Mouse (Mus musculus) hindbrain, embryonic 16.5 days (tissue): ENCODE results near the gene Lrrc10. TPM values are rescaled to one million over a fixed set of nuclear protein-coding genes. Genes with fewer than 3 reads are reported as not detected.
"Not testable (repeated sequence)": the region's sequence is repeated elsewhere in the genome, so short reads cannot be mapped to it uniquely, and the experiment has no call there.

Experiments used
- ATAC-seq: fragments of 200-750 bp; cut with Nextera tagmentation; 2 replicates; pipeline ENCODE4 v1.8.0; 2017; ENCODE audit warnings: moderate TSS enrichment, moderate library complexity
- H3K27ac ChIP-seq: fragments of 300-500 bp; sonication (generic); 2 replicates; pipeline ENCODE4 v1.5.1; 2014; ENCODE audit warnings: low read depth, mild to moderate bottlenecking, control low read depth, low read length, moderate library complexity
- H3K27me3 ChIP-seq: fragments of 300-500 bp; sonication (generic); replicated peaks from 2 replicates; pipeline ENCODE4 v1.6.1; 2014; ENCODE audit warnings: low read length; ENCODE audit not compliant: control insufficient read depth, insufficient read depth
- H3K36me3 ChIP-seq: fragments of 300-500 bp; sonication (generic); 2 replicates; pipeline ENCODE4 v1.6.1; 2014; ENCODE audit warnings: mild to moderate bottlenecking, low read length, moderate library complexity, mixed read lengths; ENCODE audit not compliant: control insufficient read depth, insufficient read depth
- H3K4me1 ChIP-seq: fragments of 300-500 bp; sonication (generic); 2 replicates; pipeline ENCODE4 v1.6.1; 2014; ENCODE audit warnings: low read depth, low read length; ENCODE audit not compliant: control insufficient read depth, insufficient read depth
- H3K4me2 ChIP-seq: fragments of 300-500 bp; sonication (generic); 2 replicates; pipeline ENCODE4 v1.6.1; 2014; ENCODE audit warnings: mild to moderate bottlenecking, low read length, control low read depth, moderate library complexity
- H3K4me3 ChIP-seq: fragments of 300-500 bp; sonication (generic); 2 replicates; pipeline ENCODE4 v1.5.1; 2014; ENCODE audit warnings: mild to moderate bottlenecking, low read length, control low read depth, moderate library complexity
- H3K9ac ChIP-seq: fragments of 300-500 bp; sonication (generic); 2 replicates; pipeline ENCODE4 v1.6.1; 2014; ENCODE audit warnings: low read depth, mild to moderate bottlenecking, control low read depth, low read length, moderate library complexity
- H3K9me3 ChIP-seq: fragments of 300-500 bp; sonication (generic); 2 replicates; pipeline ENCODE4 v1.6.1; 2014; ENCODE audit warnings: mild to moderate bottlenecking, low read length, moderate library complexity; ENCODE audit not compliant: control insufficient read depth
- WGBS: fragments of 180-500 bp; shearing (Covaris S2); extraction: QIAGEN DNeasy Blood & Tissue Kit; methylation state at CpG from one replicate; pipeline ENCODE4 v1.1.7; 2014; 5-methylcytosine and 5-hydroxymethylcytosine counted together
- polyA plus RNA-seq: library from polyadenylated mRNA; unstranded; fragments of >200 nt; fragmentation: Nextera tagmentation; extraction: Ambion mirVana; gene quantifications from 2 replicates; pipeline ENCODE4 v1.2.1, GENCODE M21; 2015

Lrrc10 gene
- polyA plus RNA-seq, 1 experiment from 2014 or later, result not detected

GRCm38 (mm10) chr10:117011047-117011446, 34.1 kb upstream of the Lrrc10 start:
- H3K4me2 ChIP-seq, result no peak overlapping the region
- H3K9ac ChIP-seq, result no peak overlapping the region
- no peak for ATAC-seq
- H3K4me3 ChIP-seq, result no peak overlapping the region
- no peak overlapping the region for H3K27ac ChIP-seq
- no peaks in the 10 kb centered on the region for H3K36me3 ChIP-seq
- no peaks in the 10 kb centered on the region for H3K9me3 ChIP-seq
- 48% methylated on average over 8 of the region's 8 CpGs for WGBS
- H3K27me3 ChIP-seq, result no peaks in the 10 kb centered on the region
- H3K4me1 ChIP-seq, result peaks cover 4% of the 10 kb centered on the region; the same call in 1 of the 2 replicates

GRCm38 (mm10) chr10:117013689-117014390, 31.3 kb upstream of the Lrrc10 start:
- no peaks in the 10 kb centered on the region for H3K36me3 ChIP-seq
- WGBS, result 18% methylated on average over 12 of the region's 12 CpGs
- peak; percentile 83 for ATAC-seq
- H3K4me2 ChIP-seq, result peak overlapping the region; percentile 51
- H3K27ac ChIP-seq, result no peak overlapping the region
- peak overlapping the region; percentile 24 for H3K4me3 ChIP-seq
- no peaks in the 10 kb centered on the region for H3K9me3 ChIP-seq
- peaks cover 4% of the 10 kb centered on the region; the same call in 1 of the 2 replicates for H3K4me1 ChIP-seq
- no peak overlapping the region for H3K9ac ChIP-seq
- H3K27me3 ChIP-seq, result no peaks in the 10 kb centered on the region

- Histone ChIP-seq H3K4me2 (no peak overlapping the region), H3K27ac (no peak overlapping the region), H3K27me3 (no peaks in the 10 kb centered on the region), H3K9me3 (no peaks in the 10 kb centered on the region), H3K4me3 (no peak overlapping the region), H3K4me1 (peaks cover 4% of the 10 kb centered on the region; the same call in 1 of the 2 replicates), H3K9ac (no peak overlapping the region), H3K36me3 (no peaks in the 10 kb centered on the region)
- ATAC-seq, result no peak
- WGBS, result 75% methylated on average over 5 of the region's 5 CpGs
These were observed 30.6 kb upstream of the Lrrc10 start for GRCm38 (mm10) chr10:117014565-117014964.

DNA sequence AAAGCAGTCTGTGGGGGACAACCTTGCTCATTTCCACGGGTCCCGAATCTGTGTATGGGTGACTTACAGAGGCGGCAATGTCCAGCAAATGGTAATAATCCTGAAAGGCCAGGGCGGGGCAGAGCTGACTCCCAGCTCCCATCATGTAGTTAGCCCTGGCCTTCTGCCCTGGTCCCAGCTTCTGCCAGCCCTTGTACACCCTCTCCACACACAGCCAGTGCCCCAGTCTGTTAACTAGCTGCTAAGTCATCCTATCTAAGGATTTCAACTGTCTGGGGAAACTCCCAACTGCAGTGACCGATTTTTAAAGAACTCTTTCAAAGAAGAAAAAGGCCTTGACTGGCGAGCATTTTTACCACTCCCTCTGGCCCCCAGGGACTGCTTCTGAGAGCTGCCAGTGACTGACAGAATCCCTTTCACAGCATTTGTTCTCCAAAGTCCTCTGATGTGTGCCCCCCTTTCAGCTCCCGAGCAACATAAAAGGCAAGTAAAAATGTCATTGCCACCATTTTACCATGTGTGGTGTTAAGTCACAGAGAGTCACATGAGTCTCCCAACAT, 26.8 kb upstream of the Lrrc10 start:
- ATAC-seq, result 0 out of 2 replicates have a peak, but pooled peaks have one; percentile 50
- H3K4me3 ChIP-seq, result no peak overlapping the region
- H3K4me1 ChIP-seq, result peaks cover 7% of the 10 kb centered on the region
- H3K4me2 ChIP-seq, result no peak overlapping the region
- no peak overlapping the region for H3K9ac ChIP-seq
- H3K27ac ChIP-seq, result no peak overlapping the region
- WGBS, result 49% methylated on average over 7 of the region's 7 CpGs
- H3K9me3 ChIP-seq, result no peaks in the 10 kb centered on the region
- no peaks in the 10 kb centered on the region for H3K36me3 ChIP-seq
- no peaks in the 10 kb centered on the region for H3K27me3 ChIP-seq

DNA sequence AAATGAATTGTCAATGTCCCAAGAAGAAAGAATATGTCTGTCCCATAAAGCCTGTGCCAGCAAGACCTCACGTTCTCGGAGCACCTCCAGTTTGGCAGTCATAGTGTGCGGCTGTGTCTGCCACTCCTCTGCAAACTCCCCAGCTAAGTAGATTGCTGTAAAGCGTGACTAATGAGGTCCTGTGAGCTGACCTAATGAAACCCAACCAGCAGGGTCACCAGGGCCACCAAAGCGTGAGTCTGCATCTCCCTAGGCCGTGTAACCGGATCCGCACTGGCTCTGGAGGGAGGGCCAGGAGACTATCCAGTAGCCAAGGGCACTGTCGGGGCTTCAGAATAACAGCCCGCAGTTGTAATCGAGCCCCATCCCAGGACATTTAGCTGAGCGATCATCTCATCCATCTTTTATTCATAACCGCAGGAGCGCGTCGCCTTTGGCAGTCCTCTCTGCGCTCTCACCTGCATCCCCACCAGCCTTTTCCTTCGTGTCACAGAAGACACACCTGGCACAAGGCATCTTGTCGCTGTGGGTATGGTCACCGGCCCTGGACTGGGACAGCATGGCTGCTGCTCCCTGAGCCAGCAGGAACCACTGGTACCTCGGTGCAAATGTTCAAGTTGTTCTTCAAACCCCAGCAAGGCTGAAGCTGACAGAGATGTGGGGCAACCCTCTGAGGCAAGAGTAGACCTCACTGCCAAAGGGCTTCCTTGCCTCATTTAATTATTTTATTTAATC, 24.0 kb upstream of the Lrrc10 start:
- Histone ChIP-seq H3K36me3 (no peaks in the 10 kb centered on the region), H3K4me2 (peak overlapping the region; percentile 12; the same call in 1 of the 2 replicates), H3K4me3 (no peak overlapping the region), H3K27me3 (no peaks in the 10 kb centered on the region), H3K27ac (no peak overlapping the region), H3K9me3 (no peaks in the 10 kb centered on the region), H3K4me1 (peaks cover 3% of the 10 kb centered on the region; the same call in 1 of the 2 replicates), H3K9ac (no peak overlapping the region)
- 21% methylated on average over 21 of the region's 21 CpGs for WGBS
- ATAC-seq, result no peak; the same call in 1 of the 2 replicates

DNA sequence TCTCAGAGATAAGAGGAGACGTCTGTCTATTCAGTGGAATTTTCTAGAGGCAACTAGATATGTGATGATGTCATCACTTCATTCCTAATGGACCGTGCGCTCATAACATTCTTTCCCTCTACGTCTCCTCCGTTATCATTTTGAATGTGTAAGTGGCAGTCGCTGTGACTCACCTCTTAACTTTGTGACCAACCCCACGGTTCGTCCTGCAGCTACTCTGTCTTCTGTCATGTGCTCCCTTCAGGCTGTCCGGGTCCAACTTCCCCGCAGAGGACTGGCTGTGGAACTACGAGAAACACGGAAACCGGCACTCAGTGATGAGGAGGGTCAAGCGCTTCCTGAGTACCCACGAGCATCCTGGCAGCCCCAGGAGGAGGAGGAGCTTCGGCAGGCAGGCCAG, 21.4 kb upstream of the Lrrc10 start:
- Histone ChIP-seq H3K9me3 (no peaks in the 10 kb centered on the region), H3K36me3 (no peaks in the 10 kb centered on the region), H3K27me3 (no peaks in the 10 kb centered on the region), H3K4me1 (peaks cover 3% of the 10 kb centered on the region; the same call in 1 of the 2 replicates), H3K9ac (no peak overlapping the region), H3K4me3 (no peak overlapping the region), H3K4me2 (no peak overlapping the region), H3K27ac (no peak overlapping the region)
- no peak for ATAC-seq
- whole genome bisulfite sequencing, result 71% methylated on average over 16 of the region's 16 CpGs

GRCm38 (mm10) chr10:117025776-117026175, 19.4 kb upstream of the Lrrc10 start:
- H3K4me3 ChIP-seq, H3K27me3 ChIP-seq, H3K27ac ChIP-seq, ATAC-seq, H3K9ac ChIP-seq, H3K4me2 ChIP-seq, H3K4me1 ChIP-seq, H3K9me3 ChIP-seq, H3K36me3 ChIP-seq: not testable (repeated sequence)

DNA sequence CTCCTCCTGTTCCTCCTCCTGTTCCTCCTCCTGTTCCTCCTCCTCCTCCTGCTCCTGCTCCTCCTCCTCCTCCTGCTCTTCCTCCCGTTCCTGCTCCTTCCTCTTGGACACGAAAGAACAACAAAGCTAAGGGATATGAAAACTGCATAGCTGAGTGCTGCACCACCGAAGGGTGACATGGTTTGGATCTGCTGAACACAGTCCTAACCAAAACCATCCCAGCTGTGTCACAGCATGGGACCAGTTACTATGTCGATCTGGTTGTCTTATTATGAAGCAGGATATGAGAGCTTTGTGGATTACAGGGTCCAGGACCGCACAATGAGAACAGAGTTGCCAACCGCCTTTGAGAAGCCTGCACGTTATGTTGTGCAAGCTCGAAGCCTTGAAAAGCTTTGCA, 19.0 kb upstream of the Lrrc10 start:
- no peaks in the 10 kb centered on the region for H3K27me3 ChIP-seq
- no peak overlapping the region for H3K27ac ChIP-seq
- no peaks in the 10 kb centered on the region for H3K9me3 ChIP-seq
- H3K36me3 ChIP-seq, result no peaks in the 10 kb centered on the region
- 82% methylated on average over 8 of the region's 8 CpGs for WGBS
- H3K9ac ChIP-seq, result no peak overlapping the region
- H3K4me2 ChIP-seq, result no peak overlapping the region
- ATAC-seq, result no peak
- H3K4me1 ChIP-seq, result peaks cover 2% of the 10 kb centered on the region; the same call in 1 of the 2 replicates
- H3K4me3 ChIP-seq, result no peak overlapping the region

GRCm38 (mm10) chr10:117031160-117031559, 14.0 kb upstream of the Lrrc10 start:
- ATAC-seq, result no peak
- no peaks in the 10 kb centered on the region for H3K9me3 ChIP-seq
- no peak overlapping the region for H3K9ac ChIP-seq
- H3K4me1 ChIP-seq, result no peaks in the 10 kb centered on the region
- WGBS, result 91% methylated on average over 3 of the region's 3 CpGs
- no peak overlapping the region for H3K27ac ChIP-seq
- H3K4me2 ChIP-seq, result no peak overlapping the region
- H3K4me3 ChIP-seq, result no peak overlapping the region
- H3K36me3 ChIP-seq, result no peaks in the 10 kb centered on the region
- no peaks in the 10 kb centered on the region for H3K27me3 ChIP-seq
